Mouse (Mus musculus) forebrain, embryonic 10.5 days (tissue): ENCODE data around the gene Nploc4. TPM values are rescaled to one million over a fixed set of nuclear protein-coding genes. Genes with fewer than 3 reads are reported as not detected.

Source experiments
- DNase-seq: peaks from one replicate; pipeline ENCODE4 v3.0.0-alpha.2; 2017; ENCODE audit warnings: low spot score; ENCODE audit errors: extremely low spot score
- H3K27ac ChIP-seq: fragments of 300-500 bp; sonication (generic); 2 replicates; pipeline ENCODE4 v1.5.1; 2016; ENCODE audit warnings: mild to moderate bottlenecking
- H3K27me3 ChIP-seq: fragments of 300-500 bp; sonication (generic); 2 replicates; pipeline ENCODE4 v1.6.1; 2016; ENCODE audit warnings: mild to moderate bottlenecking; ENCODE audit not compliant: poor library complexity, severe bottlenecking
- H3K36me3 ChIP-seq: fragments of 300-500 bp; sonication (generic); replicated peaks from 2 replicates; pipeline ENCODE4 v1.6.1; 2016; ENCODE audit warnings: mild to moderate bottlenecking, moderate library complexity
- H3K4me1 ChIP-seq: fragments of 300-500 bp; sonication (generic); 2 replicates; pipeline ENCODE4 v1.6.1; 2016
- H3K4me3 ChIP-seq: fragments of 300-500 bp; sonication (generic); 2 replicates; pipeline ENCODE4 v1.5.1; 2016; ENCODE audit warnings: mild to moderate bottlenecking, moderate library complexity
- H3K9me3 ChIP-seq: fragments of 300-500 bp; sonication (generic); 2 replicates; pipeline ENCODE4 v1.6.1; 2016; ENCODE audit warnings: mild to moderate bottlenecking, moderate library complexity
- WGBS: fragments of 180-500 bp; shearing (Covaris S2); methylation state at CpG from one replicate; pipeline ENCODE4 v1.1.7; 2016; 5-methylcytosine and 5-hydroxymethylcytosine counted together
- polyA plus RNA-seq: library from polyadenylated mRNA; unstranded; fragments of >200 nt; fragmentation: Nextera tagmentation; extraction: Ambion mirVana; gene quantifications from 2 replicates; pipeline ENCODE4 v1.2.1, GENCODE M21; 2016

Nploc4 gene
- polyA plus RNA-seq, 1 experiment from 2014 or later = 45.9 TPM

DNA sequence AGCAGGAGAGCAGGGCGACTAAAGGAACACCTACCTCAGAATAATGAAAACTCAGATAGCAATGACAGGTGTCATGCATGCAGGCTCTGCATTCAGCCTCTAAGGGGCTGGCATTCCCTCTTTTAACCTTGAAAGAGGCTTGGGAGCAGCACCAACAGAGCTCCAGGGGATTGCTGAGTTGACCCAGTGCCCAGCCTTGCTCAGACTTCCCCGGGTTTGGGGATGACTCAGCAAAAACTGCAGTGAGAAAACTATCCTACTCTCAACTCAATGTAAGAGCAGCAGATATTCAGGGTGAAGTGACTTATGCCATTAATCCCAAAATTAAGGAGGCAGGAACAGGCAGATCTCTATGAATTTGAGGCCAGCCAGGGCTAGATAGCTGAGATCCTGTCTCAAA, 50.4 kb downstream of the Nploc4 start:
- no peaks in the 10 kb centered on the region for H3K4me1 ChIP-seq
- H3K27me3 ChIP-seq = no peaks in the 10 kb centered on the region
- peaks cover 86% of the 10 kb centered on the region for H3K36me3 ChIP-seq
- 88% methylated on average over 2 of the region's 2 CpGs for WGBS
- H3K9me3 ChIP-seq = no peaks in the 10 kb centered on the region
- no peak for DNase-seq
- H3K4me3 ChIP-seq = no peak overlapping the region
- no peak overlapping the region for H3K27ac ChIP-seq

DNA sequence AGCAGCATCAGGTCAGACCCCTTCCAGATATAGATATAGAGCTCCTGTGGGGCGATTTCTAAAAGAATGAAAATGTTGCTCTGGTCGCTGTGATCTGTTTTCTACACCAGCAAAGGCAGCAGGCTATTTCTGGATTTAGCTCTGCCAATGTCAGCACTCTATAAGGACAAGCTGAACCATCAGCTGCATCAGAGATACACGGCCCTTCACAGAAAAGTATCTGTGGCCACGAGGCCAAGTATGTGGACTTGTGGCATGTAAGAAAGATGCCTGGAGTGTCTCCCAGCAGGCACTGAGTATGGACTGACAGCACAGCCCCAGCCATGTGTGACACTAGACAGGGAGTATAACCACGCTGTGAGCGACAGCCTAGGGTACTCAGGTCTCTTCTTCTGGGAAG, 50.9 kb downstream of the Nploc4 start:
- no peak overlapping the region for H3K4me3 ChIP-seq
- peaks cover 86% of the 10 kb centered on the region for H3K36me3 ChIP-seq
- H3K27ac ChIP-seq = no peak overlapping the region
- H3K27me3 ChIP-seq = no peaks in the 10 kb centered on the region
- no peak for DNase-seq
- 94% methylated on average over 6 of the region's 6 CpGs for WGBS
- no peaks in the 10 kb centered on the region for H3K9me3 ChIP-seq
- H3K4me1 ChIP-seq = no peaks in the 10 kb centered on the region

DNA sequence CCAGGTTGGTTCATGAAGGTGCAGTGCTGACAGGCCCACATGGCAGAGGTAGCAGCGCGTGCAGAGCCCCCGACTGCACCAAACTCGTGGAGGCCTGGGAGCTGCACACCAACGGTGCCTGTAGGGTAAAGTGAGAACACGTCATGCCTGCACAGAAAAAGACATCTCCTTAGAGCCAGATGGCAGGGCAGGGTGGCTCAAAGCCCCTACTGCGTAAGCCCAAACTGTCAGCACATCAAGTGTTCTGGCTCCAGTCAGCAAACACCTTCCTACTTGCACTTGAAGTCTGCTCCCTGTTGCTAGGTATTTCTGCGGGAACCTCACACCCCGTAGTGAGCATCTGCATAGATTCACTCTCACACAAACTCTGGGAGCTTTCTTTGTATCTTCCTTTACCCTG, 55.0 kb downstream of the Nploc4 start:
- Histone ChIP-seq H3K27me3 (no peaks in the 10 kb centered on the region), H3K4me1 (peaks cover 20% of the 10 kb centered on the region), H3K9me3 (no peaks in the 10 kb centered on the region), H3K36me3 (peaks cover 76% of the 10 kb centered on the region), H3K27ac (no peak overlapping the region), H3K4me3 (0 out of 2 replicates have a peak overlapping the region, but pooled peaks have one; percentile 2)
- 95% methylated on average over 9 of the region's 9 CpGs for WGBS
- DNase-seq = no peak

DNA sequence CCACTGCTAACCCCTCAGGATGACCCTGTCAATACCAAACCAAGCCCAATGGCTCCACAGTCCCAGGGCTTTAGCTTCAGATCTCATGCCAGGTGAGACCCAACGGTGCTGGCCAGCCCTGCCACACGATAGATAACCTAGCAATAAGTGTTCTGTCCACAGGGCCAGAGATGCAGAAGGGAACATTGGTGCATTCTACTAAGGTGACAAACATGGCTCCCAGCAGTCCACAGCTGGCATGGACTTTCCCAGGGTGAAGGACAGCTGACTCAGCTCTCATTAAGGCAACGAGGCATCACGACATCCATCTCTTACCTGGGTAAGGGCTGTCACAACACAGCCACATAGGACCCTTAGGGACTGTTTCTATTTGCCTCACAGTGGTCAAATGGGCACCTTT, 56.4 kb downstream of the Nploc4 start:
- H3K27me3 ChIP-seq = no peaks in the 10 kb centered on the region
- DNase-seq = no peak
- H3K4me1 ChIP-seq = peaks cover 30% of the 10 kb centered on the region
- no peaks in the 10 kb centered on the region for H3K9me3 ChIP-seq
- 91% methylated on average over 4 of the region's 4 CpGs for WGBS
- peaks cover 76% of the 10 kb centered on the region for H3K36me3 ChIP-seq
- H3K4me3 ChIP-seq = no peak overlapping the region
- H3K27ac ChIP-seq = no peak overlapping the region

DNA sequence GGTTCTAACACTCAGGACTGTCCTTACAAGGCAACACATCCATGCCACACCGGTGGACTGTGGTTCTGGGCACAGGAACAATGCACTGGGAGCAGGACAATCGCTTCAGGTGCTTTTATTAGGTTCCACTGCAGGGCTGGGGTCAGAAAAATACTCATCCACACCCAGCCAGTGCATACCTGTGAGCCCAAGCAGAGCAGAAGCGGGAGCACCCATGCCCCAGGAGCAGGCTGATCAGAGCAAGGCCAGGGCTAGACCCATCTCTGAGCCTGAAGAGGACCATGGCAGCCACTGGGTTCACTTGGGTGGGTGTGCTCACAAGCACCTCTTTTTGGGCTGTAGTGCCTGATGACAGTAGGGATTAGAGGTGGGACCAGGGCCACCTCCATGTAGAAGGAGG, 57.2 kb downstream of the Nploc4 start:
- peaks cover 76% of the 10 kb centered on the region for H3K36me3 ChIP-seq
- no peaks in the 10 kb centered on the region for H3K27me3 ChIP-seq
- no peak for DNase-seq
- no peak overlapping the region for H3K4me3 ChIP-seq
- no peaks in the 10 kb centered on the region for H3K9me3 ChIP-seq
- H3K27ac ChIP-seq = no peak overlapping the region
- WGBS = 90% methylated on average over 3 of the region's 3 CpGs
- H3K4me1 ChIP-seq = peaks cover 30% of the 10 kb centered on the region

DNA sequence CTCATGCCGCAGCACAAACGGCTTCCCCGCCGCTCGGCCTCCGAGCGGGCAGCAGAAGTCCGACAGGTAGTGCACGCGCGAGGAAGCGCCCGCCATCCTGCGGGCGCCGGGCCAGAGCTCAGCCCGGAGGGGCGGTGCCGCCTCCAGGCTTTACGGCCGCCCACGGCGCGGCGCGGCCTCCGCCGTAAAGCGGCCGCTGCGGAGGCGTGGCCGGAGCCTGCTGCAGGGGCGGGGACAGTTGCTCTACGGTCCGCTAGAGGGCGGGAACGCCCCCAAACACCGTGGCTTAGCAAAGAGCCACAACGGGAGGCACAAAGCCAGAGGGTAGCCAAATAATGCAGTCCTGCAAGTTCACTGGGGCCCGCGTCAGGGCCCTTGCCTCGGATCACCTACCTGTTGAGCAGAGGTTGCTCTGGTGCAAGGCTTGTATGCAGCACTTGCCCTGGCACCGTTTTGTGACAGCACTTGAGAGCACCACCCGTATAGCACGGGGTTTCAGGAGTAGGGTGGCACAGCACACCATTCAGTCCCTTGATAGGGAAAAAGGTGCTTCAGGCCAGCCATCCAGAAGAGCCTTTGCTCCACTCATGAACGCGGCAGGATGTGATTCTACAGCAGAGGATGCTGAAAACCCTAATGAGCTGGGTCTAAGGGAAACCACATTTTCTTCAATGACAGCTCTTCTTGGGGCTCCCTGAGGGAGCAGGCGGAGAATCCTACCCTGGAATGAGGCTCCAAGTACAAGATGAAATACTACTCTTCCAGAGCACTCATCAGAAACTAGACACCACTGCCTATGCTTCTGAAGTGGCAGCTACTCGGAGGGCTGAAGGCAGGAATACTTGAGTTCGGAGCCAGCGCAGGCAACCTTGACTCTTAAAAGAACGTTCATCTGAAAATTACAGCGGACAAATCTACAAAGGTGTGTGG, 58.6 kb downstream of the Nploc4 start, which contains the start of gene Faap100:
Faap100 (minus strand) TSS at position 154 of the 930 bp plus-strand sequence.
- 10% methylated on average over 54 of the region's 54 CpGs for WGBS
- Histone ChIP-seq H3K9me3 (no peaks in the 10 kb centered on the region), H3K36me3 (peaks cover 76% of the 10 kb centered on the region), H3K4me3 (peak within 1 kb of the TSS; percentile 81), H3K4me1 (peaks cover 30% of the 10 kb centered on the region), H3K27me3 (no peaks in the 10 kb centered on the region), H3K27ac (peak within 1 kb of the TSS; percentile 87)
- peak; percentile 86 for DNase-seq

DNA sequence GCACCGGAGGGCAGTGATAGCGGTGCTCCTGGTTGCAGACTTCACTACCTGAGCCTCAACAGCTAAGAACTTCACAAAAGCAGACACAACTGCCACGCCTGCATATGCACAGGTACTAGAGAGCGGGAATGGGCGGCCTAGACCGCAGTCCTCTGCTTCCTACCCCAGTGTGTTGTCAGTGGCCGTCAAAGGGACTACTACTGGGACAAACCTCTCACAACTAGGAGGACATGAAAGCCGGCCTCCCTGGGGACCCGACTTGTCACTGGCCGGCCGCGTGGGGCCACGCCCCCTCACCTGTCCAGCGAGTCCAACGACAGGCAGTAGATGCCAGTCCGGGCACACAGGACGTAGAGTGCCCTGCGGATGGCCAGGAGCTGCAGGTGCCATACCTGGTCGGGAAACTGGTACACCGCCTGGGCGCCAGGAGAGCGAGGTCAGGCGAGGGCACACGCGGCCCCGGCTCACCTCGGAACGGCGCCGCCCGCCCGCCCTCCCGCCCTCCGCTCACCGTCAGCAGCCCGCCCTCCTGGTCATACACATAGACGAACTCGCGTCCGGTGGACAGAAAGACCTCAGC, 59.4 kb downstream of the Nploc4 start:
- no peaks in the 10 kb centered on the region for H3K9me3 ChIP-seq
- no peaks in the 10 kb centered on the region for H3K27me3 ChIP-seq
- 3% methylated on average over 40 of the region's 40 CpGs for WGBS
- peaks cover 76% of the 10 kb centered on the region for H3K36me3 ChIP-seq
- H3K27ac ChIP-seq = peak overlapping the region; percentile 87
- peak; percentile 37 for DNase-seq
- H3K4me1 ChIP-seq = peaks cover 30% of the 10 kb centered on the region
- H3K4me3 ChIP-seq = peak overlapping the region; percentile 81

DNA sequence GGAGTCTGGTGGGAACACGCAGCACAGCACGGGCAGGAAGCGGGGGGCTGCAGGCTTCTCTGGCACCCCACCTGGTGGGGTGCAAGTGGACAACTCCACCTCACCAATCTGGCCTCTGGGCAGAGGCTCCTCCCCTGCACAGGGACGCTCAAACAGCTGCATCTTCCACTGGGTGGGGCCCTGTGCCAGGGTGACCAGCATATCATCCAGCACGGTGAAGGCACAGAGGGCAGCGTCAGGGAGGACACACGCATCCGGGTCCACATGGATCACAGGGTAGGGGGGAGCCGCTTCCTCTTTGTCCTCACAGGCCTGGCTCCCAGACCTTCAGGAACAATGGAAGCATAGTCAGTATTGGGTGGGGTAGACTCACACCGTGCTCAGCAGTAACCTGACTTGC, 60.2 kb downstream of the Nploc4 start:
- Histone ChIP-seq H3K4me3 (peak overlapping the region; percentile 81), H3K9me3 (no peaks in the 10 kb centered on the region), H3K36me3 (peaks cover 76% of the 10 kb centered on the region), H3K27ac (peak overlapping the region; percentile 9; the same call in 1 of the 2 replicates), H3K4me1 (peaks cover 30% of the 10 kb centered on the region), H3K27me3 (no peaks in the 10 kb centered on the region)
- 83% methylated on average over 10 of the region's 10 CpGs for WGBS
- no peak for DNase-seq

DNA sequence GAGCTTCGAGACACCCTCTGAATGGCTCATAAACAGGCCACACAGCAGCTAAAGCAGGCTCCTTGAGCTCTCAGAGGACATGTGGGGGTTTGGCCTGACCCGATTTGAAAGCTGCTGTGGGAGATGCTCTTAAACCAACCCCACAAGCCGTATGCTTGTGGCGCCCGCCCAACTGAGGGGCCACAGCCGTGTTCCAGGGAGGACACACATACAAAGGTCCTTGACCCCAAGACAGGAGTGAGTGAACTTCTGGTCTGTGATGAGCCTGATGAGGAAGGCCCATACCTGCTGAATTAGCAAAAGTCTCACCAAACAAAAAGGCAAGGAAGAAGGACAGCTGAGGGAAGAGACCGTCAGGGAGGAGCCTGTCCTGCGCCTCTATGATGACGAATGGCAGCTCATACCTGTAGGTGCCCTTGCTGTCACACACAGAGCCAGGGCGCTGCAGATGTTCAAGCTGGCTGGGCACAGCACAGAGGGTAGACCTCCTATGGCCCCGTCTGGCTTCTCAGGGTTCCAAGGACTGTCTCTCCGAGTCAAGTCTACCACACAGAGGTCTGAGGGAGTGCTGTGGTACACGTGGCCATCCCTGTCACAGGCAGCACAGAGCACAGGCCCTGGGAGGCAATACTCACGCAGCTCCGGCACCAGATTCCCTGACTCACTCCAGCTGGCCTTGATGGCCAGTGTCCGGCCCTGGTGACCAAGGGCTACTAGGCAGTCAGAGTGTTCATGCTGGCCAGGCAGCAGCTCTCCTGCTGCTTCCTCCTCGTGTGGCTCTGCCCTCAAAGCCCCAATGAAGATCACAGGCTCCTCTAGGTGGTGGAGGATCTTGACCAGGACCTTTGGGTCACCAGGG, 61.0 kb downstream of the Nploc4 start:
- WGBS = 90% methylated on average over 17 of the region's 17 CpGs

DNA sequence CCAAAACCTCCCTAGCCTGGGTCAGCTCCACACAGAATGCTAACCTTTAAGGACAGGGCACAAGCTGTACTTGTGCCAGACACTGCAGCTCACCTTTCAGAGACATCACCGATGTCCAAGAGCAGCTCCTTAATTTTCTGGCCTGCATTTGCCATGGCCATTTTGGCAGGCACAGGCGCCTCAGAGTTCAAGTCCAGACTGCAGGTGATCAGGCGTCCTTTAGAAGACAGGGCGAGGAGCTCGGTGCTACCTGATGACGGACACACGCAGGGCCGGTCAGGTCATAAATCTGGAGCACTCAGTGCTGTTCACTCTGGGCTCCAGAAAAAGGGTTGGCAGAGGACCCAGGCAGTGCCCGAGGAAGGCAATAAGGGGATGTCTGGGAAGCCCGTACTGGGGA, 62.2 kb downstream of the Nploc4 start:
- peaks cover 74% of the 10 kb centered on the region for H3K36me3 ChIP-seq
- H3K4me3 ChIP-seq = no peak overlapping the region
- no peaks in the 10 kb centered on the region for H3K9me3 ChIP-seq
- WGBS = 94% methylated on average over 10 of the region's 10 CpGs
- H3K27me3 ChIP-seq = no peaks in the 10 kb centered on the region
- H3K4me1 ChIP-seq = peaks cover 30% of the 10 kb centered on the region
- DNase-seq = no peak
- no peak overlapping the region for H3K27ac ChIP-seq

More for the DNA sequence above, 61.0 kb downstream of the Nploc4 start:
- peaks cover 76% of the 10 kb centered on the region for H3K36me3 ChIP-seq
- DNase-seq = no peak
- H3K4me3 ChIP-seq = no peak overlapping the region
- H3K9me3 ChIP-seq = no peaks in the 10 kb centered on the region
- H3K4me1 ChIP-seq = peaks cover 30% of the 10 kb centered on the region
- H3K27me3 ChIP-seq = no peaks in the 10 kb centered on the region
- no peak overlapping the region for H3K27ac ChIP-seq

DNA sequence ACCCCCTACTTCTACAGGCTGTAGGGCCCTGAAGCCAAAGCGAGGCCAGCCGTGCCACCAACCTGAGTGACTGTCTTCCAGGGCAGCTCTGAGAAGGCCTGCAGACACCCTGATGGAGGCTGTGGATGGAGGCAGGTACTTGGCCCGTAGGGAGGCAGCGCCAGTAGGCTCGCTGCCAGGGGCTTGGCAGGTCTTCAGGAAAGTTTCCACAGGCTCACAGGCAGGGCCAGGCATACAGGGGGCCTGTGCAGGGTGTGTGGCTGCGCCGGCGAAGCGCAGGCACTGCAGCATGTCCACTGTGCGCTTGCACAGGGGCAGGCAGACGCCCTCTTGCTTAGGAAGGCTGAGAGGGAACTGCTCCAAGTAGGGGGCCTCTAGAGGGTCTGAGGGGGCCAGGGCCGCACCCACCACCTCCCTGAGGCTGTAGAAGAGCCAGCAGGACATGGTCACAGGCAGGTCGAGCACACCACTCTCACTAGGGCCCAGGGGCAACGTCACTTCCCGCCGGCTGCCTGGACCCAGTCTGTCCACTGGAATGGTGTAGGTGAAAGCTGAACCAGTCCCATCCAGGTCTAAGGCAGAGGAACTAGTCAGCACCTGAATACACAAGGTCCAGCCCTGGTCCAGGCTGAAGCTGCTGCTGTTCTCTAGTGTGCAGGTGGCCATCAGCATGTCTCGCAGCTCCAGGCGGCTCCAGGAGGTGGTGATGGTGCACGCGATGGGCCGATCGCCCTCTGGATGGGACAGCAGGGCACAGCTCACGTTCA, 63.5 kb downstream of the Nploc4 start:
- no peaks in the 10 kb centered on the region for H3K9me3 ChIP-seq
- no peak for DNase-seq
- no peak overlapping the region for H3K27ac ChIP-seq
- peaks cover 31% of the 10 kb centered on the region for H3K4me1 ChIP-seq
- 0 out of 2 replicates have a peak overlapping the region, but pooled peaks have one; percentile 4 for H3K4me3 ChIP-seq
- H3K36me3 ChIP-seq = peaks cover 82% of the 10 kb centered on the region
- 93% methylated on average over 23 of the region's 23 CpGs for WGBS
- no peaks in the 10 kb centered on the region for H3K27me3 ChIP-seq

DNA sequence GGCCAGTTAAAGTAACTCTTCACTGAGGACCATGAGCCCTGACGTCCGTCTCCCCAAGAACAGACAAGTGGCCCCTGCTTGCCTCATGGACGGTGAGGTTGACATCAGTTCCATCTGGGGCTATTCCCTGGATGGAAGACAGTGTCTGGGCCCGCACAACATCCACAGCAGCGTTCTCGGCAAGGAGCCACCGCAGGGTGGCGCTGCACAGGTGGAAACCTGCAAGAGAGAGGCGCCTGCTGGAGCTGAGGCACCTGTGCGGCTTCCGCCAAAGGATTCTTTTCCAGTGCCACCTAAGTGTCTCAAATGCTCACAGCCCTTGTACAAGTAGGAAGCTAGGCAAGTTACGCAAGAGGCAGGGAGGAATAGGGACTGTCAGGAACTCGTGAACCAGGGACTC, 64.5 kb downstream of the Nploc4 start:
- Histone ChIP-seq H3K27me3 (no peaks in the 10 kb centered on the region), H3K4me3 (no peak overlapping the region), H3K36me3 (peaks cover 89% of the 10 kb centered on the region), H3K4me1 (peaks cover 24% of the 10 kb centered on the region), H3K9me3 (no peaks in the 10 kb centered on the region), H3K27ac (no peak overlapping the region)
- 64% methylated on average over 13 of the region's 13 CpGs for WGBS
- no peak for DNase-seq
